Mouse (Mus musculus): ENCODE data around the gene Cers1. TPM values are rescaled to one million over a fixed set of nuclear protein-coding genes. Genes with fewer than 3 reads are reported as not detected.

Gene Cers1
- not detected for polyA plus RNA-seq (2017; shearing (Covaris generic))

GRCm38 (mm10) chr8:70315624-70316510 is at the start of gene Cers1:
Cers1 (plus strand) TSS chr8:70315775.

GRCm38 (mm10) chr8:70282603-70283135 is 32.9 kb upstream of the Cers1 start, which contains the start of gene Homer3:
Homer3 (plus strand) TSS chr8:70282827.

GRCm38 (mm10) chr8:70302358-70302890 is 13.2 kb upstream of the Cers1 start, which contains the start of the genes Ddx49 and Cope:
Ddx49 (minus strand) TSS chr8:70302489.
Cope (plus strand) TSS chr8:70302518.

DNA sequence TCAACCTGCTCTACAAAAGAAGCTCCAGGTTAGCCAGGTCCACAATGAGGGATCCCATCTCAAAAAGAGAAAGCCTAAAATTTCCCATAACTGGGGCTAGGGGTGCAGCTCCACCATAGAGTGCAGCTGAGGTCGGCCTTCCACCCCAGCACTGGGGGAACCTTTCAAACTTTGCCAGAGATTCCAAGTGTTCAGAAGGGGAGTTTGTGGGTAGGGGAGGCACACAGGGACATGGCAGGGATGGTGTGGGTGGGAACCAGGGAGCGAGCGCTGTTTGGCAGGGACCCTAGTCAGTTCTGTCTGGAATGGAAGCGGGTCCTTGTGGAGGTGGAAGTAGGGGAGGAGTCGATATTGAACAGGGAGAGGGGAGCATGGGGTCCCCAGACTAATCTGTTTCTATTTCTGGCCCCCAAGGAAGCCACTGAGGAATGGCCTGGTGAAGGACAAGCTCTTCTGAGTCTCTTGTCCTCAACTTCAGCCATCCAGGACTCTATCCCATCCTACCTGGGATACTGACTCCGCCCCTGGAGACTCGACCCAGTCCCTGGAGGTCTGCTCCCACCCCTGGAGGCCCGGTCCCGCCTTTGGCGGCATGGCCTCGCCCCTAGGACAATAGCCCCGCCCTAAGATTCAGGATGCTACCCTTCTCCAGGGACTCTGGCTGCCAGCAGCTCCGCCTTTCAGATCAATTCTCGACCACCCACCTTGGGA is 13.7 kb downstream of the Cers1 start, which contains the start of gene Gdf1:
Gene Gdf1, plus strand, starts transcription at position 694 of the 711 bp plus-strand sequence.

DNA sequence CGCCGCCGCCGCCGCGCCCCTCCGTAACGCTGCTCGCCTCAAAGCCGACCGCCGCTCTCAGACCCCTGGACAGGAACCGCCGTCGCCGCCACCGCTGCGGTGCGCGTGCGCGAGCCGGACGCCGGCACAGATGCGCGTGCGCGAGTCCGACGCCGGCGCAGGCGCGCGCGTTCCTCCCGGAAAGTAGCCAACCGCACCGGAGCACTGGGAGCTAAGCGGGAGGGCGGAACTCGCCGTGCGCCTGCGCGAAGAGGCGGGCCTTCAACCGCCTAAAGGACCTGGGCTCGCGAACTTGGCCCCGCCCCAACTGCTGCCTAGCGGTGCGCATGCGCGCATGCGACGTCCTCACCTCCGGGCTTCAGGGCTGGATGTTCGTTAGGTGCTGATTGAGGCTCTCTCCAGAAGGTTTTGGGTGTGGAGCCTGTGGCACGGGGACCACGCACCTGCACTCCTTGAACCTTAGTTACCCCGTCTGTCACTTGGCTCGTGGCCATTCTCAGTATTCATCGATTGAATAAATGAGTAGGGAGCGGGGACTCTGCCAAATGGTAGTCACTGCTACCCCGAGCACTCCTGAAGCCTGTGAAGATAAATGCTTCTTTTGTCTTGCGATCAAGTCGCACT is 37.7 kb downstream of the Cers1 start, which contains the start of gene Upf1:
Gene Upf1, minus strand, starts transcription at position 85 of the 624 bp plus-strand sequence.

DNA sequence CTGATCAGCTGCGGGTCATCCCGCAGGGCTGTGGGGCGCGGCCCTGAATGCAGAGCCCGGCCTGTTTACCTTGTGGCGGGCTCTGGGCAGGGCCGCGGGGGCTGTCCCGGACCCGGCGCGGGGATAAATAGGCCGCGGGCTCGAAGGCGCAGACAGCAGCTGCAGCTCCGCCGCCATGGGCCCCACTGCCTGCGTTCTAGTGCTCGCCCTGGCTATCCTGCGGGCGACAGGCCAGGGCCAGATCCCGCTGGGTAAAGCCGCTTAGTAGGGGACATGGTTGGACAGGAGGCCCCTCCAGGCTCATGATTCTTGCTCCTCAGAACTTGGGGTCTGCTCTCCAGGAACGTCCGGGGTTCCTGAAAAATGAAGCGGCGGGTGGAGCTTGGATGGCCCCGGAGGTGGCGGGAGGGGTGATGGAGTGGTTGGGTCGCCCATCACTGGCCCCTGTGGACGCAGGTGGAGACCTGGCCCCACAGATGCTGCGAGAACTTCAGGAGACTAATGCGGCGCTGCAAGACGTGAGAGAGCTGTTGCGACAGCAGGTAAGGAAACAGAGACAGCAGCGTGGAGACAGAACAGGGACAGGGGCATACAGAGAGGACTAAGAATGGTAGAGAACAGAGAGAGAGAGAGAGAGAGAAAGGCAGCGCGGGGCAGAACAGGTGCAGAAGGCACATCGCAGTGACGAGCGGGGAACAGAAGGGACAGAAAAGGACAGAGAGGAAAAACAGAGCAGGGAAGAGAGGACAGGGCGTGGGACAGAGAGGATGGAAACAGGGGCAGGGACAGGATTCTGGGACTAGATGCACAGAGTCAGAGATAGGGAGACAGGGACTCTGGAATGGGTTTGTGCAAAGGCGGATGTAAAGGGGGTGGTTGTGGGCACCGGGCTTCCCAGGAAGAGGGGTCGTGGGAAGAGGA is 58.1 kb downstream of the Cers1 start, which contains the start of gene Comp:
Gene Comp, plus strand, starts transcription at position 162 of the 921 bp plus-strand sequence.

Other genes starting within 250 kb of the Cers1 start
- not detected for gene Tm6sf2, start 242.9 kb upstream of the Cers1 start, polyA plus RNA-seq (2017; shearing (Covaris generic))
- gene Hapln4, start 232.3 kb upstream of the Cers1 start, polyA plus RNA-seq (2017; shearing (Covaris generic)), result not detected
- not detected for gene Ncan, start 194.9 kb upstream of the Cers1 start, polyA plus RNA-seq (2017; shearing (Covaris generic))
- gene Nr2c2ap, start 184.4 kb upstream of the Cers1 start, polyA plus RNA-seq (2017; shearing (Covaris generic)), result 48.4 TPM
- gene Rfxank, start 176.6 kb upstream of the Cers1 start, polyA plus RNA-seq (2017; shearing (Covaris generic)), result 21.7 TPM
- 36.2 TPM for gene Borcs8, start 176.3 kb upstream of the Cers1 start, polyA plus RNA-seq (2017; shearing (Covaris generic))
- 0.97 TPM for gene Mef2b, start 176.1 kb upstream of the Cers1 start, polyA plus RNA-seq (2017; shearing (Covaris generic))
- gene Tmem161a, start 143.4 kb upstream of the Cers1 start, polyA plus RNA-seq (2017; shearing (Covaris generic)), result 45.8 TPM
- 7.9 TPM for gene Slc25a42, start 103.5 kb upstream of the Cers1 start, polyA plus RNA-seq (2017; shearing (Covaris generic))
- gene Sugp2, start 81.5 kb upstream of the Cers1 start, polyA plus RNA-seq (2017; shearing (Covaris generic)), result 36.8 TPM
- gene Armc6, start 81.3 kb upstream of the Cers1 start, polyA plus RNA-seq (2017; shearing (Covaris generic)), result 11.5 TPM
- gene Homer3, start 32.9 kb upstream of the Cers1 start, polyA plus RNA-seq (2017; shearing (Covaris generic)), result 2.6 TPM
- gene Ddx49, start 13.3 kb upstream of the Cers1 start, polyA plus RNA-seq (2017; shearing (Covaris generic)), result 60.5 TPM
- gene Cope, start 13.3 kb upstream of the Cers1 start, polyA plus RNA-seq (2017; shearing (Covaris generic)), result 237 TPM
- gene Gdf1, start 14.0 kb downstream of the Cers1 start, polyA plus RNA-seq (2017; shearing (Covaris generic)), result 0.44 TPM
- 88.8 TPM for gene Upf1, start 37.5 kb downstream of the Cers1 start, polyA plus RNA-seq (2017; shearing (Covaris generic))
- gene Comp, start 57.8 kb downstream of the Cers1 start, polyA plus RNA-seq (2017; shearing (Covaris generic)), result 2.4 TPM
- 12.2 TPM for gene Crtc1, start 123.8 kb downstream of the Cers1 start, polyA plus RNA-seq (2017; shearing (Covaris generic))
- gene Klhl26, start 161.2 kb downstream of the Cers1 start, polyA plus RNA-seq (2017; shearing (Covaris generic)), result 9.8 TPM
- not detected for gene Tmem59l, start 171.6 kb downstream of the Cers1 start, polyA plus RNA-seq (2017; shearing (Covaris generic))
- gene Crlf1, start 177.4 kb downstream of the Cers1 start, polyA plus RNA-seq (2017; shearing (Covaris generic)), result not detected
- gene Rex1bd, start 191.0 kb downstream of the Cers1 start, polyA plus RNA-seq (2017; shearing (Covaris generic)), result 62.7 TPM
- 1,566 TPM for gene Uba52, start 195.0 kb downstream of the Cers1 start, polyA plus RNA-seq (2017; shearing (Covaris generic))
- 382 TPM for gene Fkbp8, start 211.9 kb downstream of the Cers1 start, polyA plus RNA-seq (2017; shearing (Covaris generic))
- gene Kxd1, start 212.2 kb downstream of the Cers1 start, polyA plus RNA-seq (2017; shearing (Covaris generic)), result 67.1 TPM
- 42.9 TPM for gene Ell, start 223.7 kb downstream of the Cers1 start, polyA plus RNA-seq (2017; shearing (Covaris generic))